Mouse (Mus musculus) kidney, postnatal 0 days (tissue): ENCODE measurements at regions not wholly inside any gene's neighbourhood (a gene's known extent, or its start where the extent isn't known, plus 50 kb on each side); places are given as distances from the start of the nearest gene placed in this dataset.
A peak's percentile ranks its signal among the peaks of the same experiment; 100 is the strongest.

Experiments used
- ATAC-seq: fragments of 200-750 bp; cut with Nextera tagmentation; replicated peaks from 2 replicates; pipeline ENCODE4 v1.8.0; 2017; ENCODE audit warnings: low read depth, moderate number of reproducible peaks, moderate TSS enrichment, moderate library complexity; ENCODE audit not compliant: low FRiP score
- DNase-seq: peaks from one replicate; pipeline ENCODE4 v3.0.0-alpha.2; 2016; ENCODE audit warnings: low spot score
- H3K27ac ChIP-seq: fragments of 300-500 bp; sonication (generic); 2 replicates; pipeline ENCODE4 v1.5.1; 2014; ENCODE audit warnings: mild to moderate bottlenecking
- H3K27me3 ChIP-seq: fragments of 300-500 bp; sonication (generic); 2 replicates; pipeline ENCODE4 v1.6.1; 2014; ENCODE audit warnings: low read length, mixed read lengths; ENCODE audit not compliant: insufficient read depth
- H3K36me3 ChIP-seq: fragments of 300-500 bp; sonication (generic); 2 replicates; pipeline ENCODE4 v1.6.1; 2014; ENCODE audit warnings: low read length, mixed read lengths; ENCODE audit not compliant: insufficient read depth
- H3K4me1 ChIP-seq: fragments of 300-500 bp; sonication (generic); replicated peaks from 2 replicates; pipeline ENCODE4 v1.6.1; 2014; ENCODE audit warnings: antibody characterized with exemption, low read length, mixed read lengths; ENCODE audit not compliant: insufficient read depth
- H3K4me2 ChIP-seq: fragments of 300-500 bp; sonication (generic); 2 replicates; pipeline ENCODE4 v1.6.1; 2014; ENCODE audit warnings: mild to moderate bottlenecking, low read length, moderate library complexity, mixed read lengths
- H3K4me3 ChIP-seq: fragments of 300-500 bp; sonication (generic); replicated peaks from 2 replicates; pipeline ENCODE4 v1.5.1; 2014; ENCODE audit warnings: low read depth, low read length
- H3K9ac ChIP-seq: fragments of 300-500 bp; sonication (generic); 2 replicates; pipeline ENCODE4 v1.6.1; 2014; ENCODE audit warnings: low read depth, low read length
- H3K9me3 ChIP-seq: fragments of 300-500 bp; sonication (generic); replicated peaks from 2 replicates; pipeline ENCODE4 v1.6.1; 2016; ENCODE audit warnings: low read length, inconsistent platforms, mixed read lengths
- CTCF ChIP-seq: IDR thresholded peaks from 2 replicates; pipeline ENCODE4 v1.5.1; 2016; ENCODE audit warnings: antibody characterized with exemption, low read depth, mild to moderate bottlenecking, moderate library complexity
- WGBS: fragments of 180-500 bp; shearing (Covaris S2); extraction: QIAGEN DNeasy Blood & Tissue Kit; methylation state at CpG from one replicate; pipeline ENCODE4 v1.1.7; 2014; 5-methylcytosine and 5-hydroxymethylcytosine counted together

DNA sequence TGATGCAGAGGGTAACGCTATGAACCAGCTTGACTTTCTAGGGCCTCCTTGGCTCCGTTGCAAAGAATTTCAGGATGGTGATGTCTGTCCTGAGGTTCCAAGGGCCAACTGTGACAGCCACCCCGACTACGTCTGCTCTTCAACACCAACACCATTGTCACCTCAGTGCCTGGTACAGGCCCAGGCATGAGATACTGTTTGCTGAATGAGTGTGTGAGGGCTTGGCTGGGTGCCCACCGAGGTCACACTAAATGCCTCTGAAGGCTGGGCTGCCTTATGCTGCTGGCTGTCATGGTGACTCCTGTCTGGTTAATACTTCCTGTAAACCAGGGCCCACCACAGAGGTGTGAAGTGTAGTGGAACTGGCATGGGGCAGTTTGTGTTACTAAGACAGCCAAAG lies 279.5 kb upstream of the Kcnab2 start:
- WGBS: 66% methylated on average over 5 of the region's 5 CpGs
- no peak for ATAC-seq

GRCm38 (mm10) chr4:152756535-152756934 lies 278.9 kb upstream of the Kcnab2 start:
- H3K4me3 ChIP-seq: no peak overlapping the region
- no peaks in the 10 kb centered on the region for H3K4me1 ChIP-seq
- no peak overlapping the region for H3K27ac ChIP-seq
- no peak overlapping the region for H3K4me2 ChIP-seq
- TF ChIP-seq CTCF: no peak
- H3K9me3 ChIP-seq: no peaks in the 10 kb centered on the region
- DNase-seq: no peak
- no peak overlapping the region for H3K9ac ChIP-seq
- no peaks in the 10 kb centered on the region for H3K36me3 ChIP-seq
- 42% methylated on average over 10 of the region's 10 CpGs for WGBS
- no peak for ATAC-seq
- no peaks in the 10 kb centered on the region for H3K27me3 ChIP-seq

More for the DNA sequence above, 279.5 kb upstream of the Kcnab2 start:
- Histone ChIP-seq H3K27me3 (no peaks in the 10 kb centered on the region), H3K4me1 (no peaks in the 10 kb centered on the region), H3K27ac (no peak overlapping the region), H3K4me3 (no peak overlapping the region), H3K9me3 (no peaks in the 10 kb centered on the region), H3K4me2 (no peak overlapping the region), H3K9ac (no peak overlapping the region), H3K36me3 (no peaks in the 10 kb centered on the region)
- no peak for DNase-seq
- TF ChIP-seq CTCF: no peak

- Histone ChIP-seq H3K27me3 (no peaks in the 10 kb centered on the region), H3K4me1 (no peaks in the 10 kb centered on the region), H3K9me3 (no peaks in the 10 kb centered on the region), H3K4me3 (no peak overlapping the region), H3K9ac (no peak overlapping the region), H3K36me3 (no peaks in the 10 kb centered on the region), H3K27ac (no peak overlapping the region), H3K4me2 (no peak overlapping the region)
- DNase-seq (no peak), ATAC-seq (no peak)
- 85% methylated on average over 8 of the region's 8 CpGs for WGBS
- no peak for TF ChIP-seq CTCF
Measured at GRCm38 (mm10) chr4:152755756-152756155, 278.1 kb upstream of the Kcnab2 start.

GRCm38 (mm10) chr4:152744366-152744765 lies 266.7 kb upstream of the Kcnab2 start:
- H3K9ac ChIP-seq: no peak overlapping the region
- 30% methylated on average over 11 of the region's 11 CpGs for WGBS
- no peak overlapping the region for H3K4me3 ChIP-seq
- H3K4me2 ChIP-seq: no peak overlapping the region
- H3K9me3 ChIP-seq: no peaks in the 10 kb centered on the region
- no peak overlapping the region for H3K27ac ChIP-seq
- no peak for ATAC-seq
- no peaks in the 10 kb centered on the region for H3K27me3 ChIP-seq
- H3K36me3 ChIP-seq: no peaks in the 10 kb centered on the region
- DNase-seq: no peak
- H3K4me1 ChIP-seq: no peaks in the 10 kb centered on the region
- no peak for TF ChIP-seq CTCF

- Histone ChIP-seq H3K27me3 (no peaks in the 10 kb centered on the region), H3K9me3 (no peaks in the 10 kb centered on the region), H3K4me2 (no peak overlapping the region), H3K4me1 (no peaks in the 10 kb centered on the region), H3K27ac (no peak overlapping the region), H3K36me3 (no peaks in the 10 kb centered on the region), H3K9ac (no peak overlapping the region), H3K4me3 (no peak overlapping the region)
- 83% methylated on average over 2 of the region's 2 CpGs for WGBS
- ATAC-seq (no peak), DNase-seq (no peak)
- TF ChIP-seq CTCF: no peak
Measured at GRCm38 (mm10) chr4:152733017-152733416, 255.3 kb upstream of the Kcnab2 start.

- Histone ChIP-seq H3K27me3 (no peaks in the 10 kb centered on the region), H3K4me3 (no peak overlapping the region), H3K27ac (no peak overlapping the region), H3K4me1 (no peaks in the 10 kb centered on the region), H3K36me3 (no peaks in the 10 kb centered on the region), H3K9me3 (no peaks in the 10 kb centered on the region), H3K9ac (no peak overlapping the region), H3K4me2 (no peak overlapping the region)
- no peak for DNase-seq
- ATAC-seq: no peak
- TF ChIP-seq CTCF: peak; percentile 51; the same call in 1 of the 2 replicates
- 71% methylated on average over 10 of the region's 10 CpGs for WGBS
Measured at GRCm38 (mm10) chr4:152731988-152732387, 254.3 kb upstream of the Kcnab2 start.

- no peaks in the 10 kb centered on the region for H3K27me3 ChIP-seq
- no peak overlapping the region for H3K27ac ChIP-seq
- TF ChIP-seq CTCF: no peak
- no peak for DNase-seq
- no peak for ATAC-seq
- H3K4me3 ChIP-seq: no peak overlapping the region
- H3K36me3 ChIP-seq: no peaks in the 10 kb centered on the region
- WGBS: 71% methylated on average over 10 of the region's 10 CpGs
- no peaks in the 10 kb centered on the region for H3K9me3 ChIP-seq
- no peaks in the 10 kb centered on the region for H3K4me1 ChIP-seq
- no peak overlapping the region for H3K4me2 ChIP-seq
- H3K9ac ChIP-seq: no peak overlapping the region
Measured at GRCm38 (mm10) chr4:152731082-152731720, 253.5 kb upstream of the Kcnab2 start.
